Mouse (Mus musculus) heart, adult 2 months (tissue): Measurements from ENCODE around the gene Grwd1.

Source experiments
- CTCF ChIP-seq: fragments of 200-600 bp; IDR thresholded peaks from 2 replicates; pipeline ENCODE4 v1.8.1; 2022; ENCODE audit warnings: antibody characterized with exemption, mild to moderate bottlenecking, moderate library complexity
- EP300 ChIP-seq: fragments of 200-500 bp; IDR thresholded peaks from 2 replicates; pipeline ENCODE4 v1.6.1; 2011; ENCODE audit warnings: low read depth, low read length, control low read depth; ENCODE audit not compliant: insufficient read depth
- POLR2A ChIP-seq: fragments of 200-500 bp; IDR thresholded peaks from 2 replicates; pipeline ENCODE4 v1.6.1; 2011; ENCODE audit warnings: mild to moderate bottlenecking, low read depth, low read length, control low read depth; ENCODE audit not compliant: insufficient read depth

GRCm38 (mm10) chr7:45785388-45786135 lies 45.2 kb downstream of the Grwd1 start:
- no peak for TF ChIP-seq CTCF
- TF ChIP-seq POLR2A = no peak
- no peak for TF ChIP-seq EP300
